Mouse (Mus musculus) c-Kit-negative CD71-positive TER-119-positive erythroid progenitor cells, embryonic 14.5 days (primary cell): ENCODE data around the gene Gng4.
"Not testable (repeated sequence)": the region's sequence is repeated elsewhere in the genome, so short reads cannot be mapped to it uniquely, and the experiment has no call there.

Experiments
- DNase-seq: peaks from one replicate; pipeline ENCODE4 v3.0.0-alpha.2; 2013; ENCODE audit warnings: low read depth, low spot score

Gng4 gene

GRCm38 (mm10) chr13:13783894-13784419 lies at the start of gene Gng4:
TSS of gene Gng4 (plus strand) at chr13:13784059.
- no peak for DNase-seq

DNA sequence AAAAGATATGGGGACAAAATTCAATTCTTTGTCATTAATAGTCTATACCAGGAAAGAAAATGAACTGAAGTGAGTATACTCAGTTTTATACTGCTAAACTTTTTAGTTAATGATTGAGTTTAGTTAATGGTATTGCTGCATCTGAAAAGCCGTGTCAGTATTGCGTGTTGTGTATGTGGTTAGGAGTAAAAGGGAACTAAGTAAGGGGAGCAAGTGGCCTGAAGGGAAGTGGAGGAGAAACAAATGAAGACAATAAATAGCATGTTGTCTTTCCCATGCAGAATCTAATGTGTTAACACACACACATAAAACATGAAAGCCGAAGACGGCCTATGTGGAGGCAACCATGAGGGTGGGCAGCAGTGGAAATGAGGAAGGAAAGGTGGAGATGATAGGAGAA lies 44.6 kb upstream of the Gng4 start:
- no peak for DNase-seq

DNA sequence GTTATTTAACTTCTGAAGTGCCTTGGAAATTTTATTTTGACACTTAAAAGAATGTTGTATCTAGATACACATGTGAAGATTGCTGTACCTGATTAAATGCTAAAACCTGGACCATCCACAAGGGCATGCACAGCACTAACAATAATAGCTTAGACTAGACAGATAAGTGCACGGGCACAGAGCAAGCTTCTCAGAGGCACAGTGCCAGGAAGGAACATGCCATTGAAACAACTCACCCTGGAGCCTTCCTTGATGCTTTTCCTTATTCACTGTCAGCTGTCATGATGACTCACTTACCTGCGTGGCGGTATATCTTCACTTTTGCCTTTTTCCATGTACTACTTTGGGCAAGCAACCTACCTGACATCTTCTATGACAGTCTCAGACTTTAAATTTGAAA lies 37.9 kb upstream of the Gng4 start:
- no peak for DNase-seq

DNA sequence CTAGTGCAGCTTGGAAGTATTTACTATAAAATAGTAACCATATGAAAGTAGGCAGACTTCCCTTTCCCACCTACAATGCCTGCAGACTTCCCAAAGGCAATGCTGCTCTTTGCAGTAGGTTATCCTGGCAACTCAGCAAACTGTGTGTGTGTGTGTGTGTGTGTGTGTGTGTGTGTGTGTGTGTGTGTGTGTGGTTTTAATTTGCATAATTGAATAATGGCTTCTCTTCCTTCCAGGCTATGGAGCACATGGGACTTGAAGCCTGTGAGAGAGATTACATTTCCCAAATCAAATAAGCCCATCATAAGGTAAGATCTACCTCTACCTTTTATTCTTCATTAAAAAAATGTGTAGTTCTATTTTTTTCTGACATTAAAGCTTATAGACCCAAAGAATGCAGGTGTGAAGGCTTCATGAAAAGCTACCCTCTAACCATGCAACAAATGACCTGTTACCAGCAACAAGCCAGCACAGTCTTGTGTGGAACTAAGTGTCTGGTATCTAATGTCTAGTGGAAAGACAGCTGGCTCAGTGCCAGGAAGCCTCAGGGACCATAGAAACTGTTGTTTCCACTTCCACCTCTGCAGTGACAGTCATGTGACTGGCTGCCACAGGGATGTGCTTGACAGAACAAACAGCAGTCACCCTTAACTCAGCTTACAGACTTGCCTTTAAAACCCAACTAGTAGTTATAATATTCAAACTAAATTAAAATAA lies 7.9 kb upstream of the Gng4 start:
- no peak for DNase-seq

- DNase-seq = no peak
Measured at GRCm38 (mm10) chr13:13777052-13777451, 6.8 kb upstream of the Gng4 start.

GRCm38 (mm10) chr13:13777696-13778095 lies 6.2 kb upstream of the Gng4 start:
- no peak for DNase-seq

DNA sequence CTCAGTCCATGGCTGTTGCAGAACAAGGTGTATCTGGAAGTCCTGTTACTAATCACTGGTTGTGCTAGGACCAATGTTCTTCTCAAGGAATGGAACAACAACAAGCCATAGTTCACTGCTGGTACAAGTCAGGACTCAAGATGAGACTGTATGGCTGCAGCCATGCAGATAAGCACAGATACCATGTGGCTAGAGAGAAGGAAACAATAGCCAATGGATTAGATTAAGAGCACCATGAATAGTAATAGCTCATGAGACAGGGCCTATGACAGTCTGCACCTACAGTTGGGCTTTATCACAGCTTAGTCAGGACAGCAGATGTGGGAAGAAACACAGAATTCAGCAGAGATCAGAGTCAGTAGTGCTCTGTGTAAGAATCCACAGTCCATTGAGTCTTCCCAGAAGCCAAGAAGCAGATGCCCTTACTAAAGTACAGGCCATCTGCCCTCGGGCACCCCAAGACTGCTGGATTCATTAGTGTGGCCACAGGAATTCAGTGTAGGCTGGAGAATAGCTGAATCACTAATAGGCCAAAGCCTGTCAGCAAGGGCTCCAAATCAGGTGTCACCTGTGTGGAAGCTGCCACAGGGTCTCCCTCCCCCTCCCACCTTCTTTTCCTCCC lies 4.9 kb upstream of the Gng4 start:
- no peak for DNase-seq

GRCm38 (mm10) chr13:13780271-13780670 lies 3.6 kb upstream of the Gng4 start:
- DNase-seq = no peak

DNA sequence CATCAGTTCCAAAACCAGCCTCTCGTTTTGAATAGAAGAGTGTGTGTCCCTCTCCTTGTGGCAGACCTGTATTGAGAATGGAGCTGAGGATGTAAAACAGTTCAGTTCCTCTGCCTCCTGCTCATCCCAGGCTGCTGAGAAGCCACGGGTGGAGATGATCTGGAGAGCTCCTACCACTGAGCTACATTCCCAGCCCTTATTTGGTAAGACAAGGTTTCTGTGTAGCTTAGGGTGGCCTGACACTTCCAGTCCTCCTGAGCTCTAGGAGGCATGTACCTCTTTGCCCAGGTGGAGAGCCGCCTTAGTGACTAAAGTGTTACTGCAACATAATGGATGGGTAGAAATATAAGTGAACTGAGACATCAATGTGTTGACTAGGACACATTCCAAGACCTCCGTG lies 2.8 kb upstream of the Gng4 start:
- no peak for DNase-seq

DNA sequence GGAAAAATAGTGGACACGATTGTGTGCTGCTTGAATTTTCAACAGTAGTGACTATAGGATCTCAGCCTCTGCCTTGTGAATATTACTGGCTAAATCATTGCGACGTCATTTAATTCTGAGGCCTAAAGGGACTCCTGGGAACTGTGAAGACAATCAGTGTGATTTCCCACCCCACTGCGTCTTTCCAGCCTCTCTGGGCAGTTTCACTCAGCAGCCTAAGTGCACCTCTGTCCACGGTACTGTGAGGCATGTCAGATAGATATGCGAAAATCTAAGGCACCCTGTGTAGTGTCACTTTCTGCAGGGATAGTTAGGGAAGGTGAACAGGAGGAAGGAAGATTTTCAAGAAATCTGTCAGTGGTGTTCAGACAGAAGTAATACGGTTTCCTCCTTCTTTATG lies 563 bp upstream of the Gng4 start:
- no peak for DNase-seq

DNA sequence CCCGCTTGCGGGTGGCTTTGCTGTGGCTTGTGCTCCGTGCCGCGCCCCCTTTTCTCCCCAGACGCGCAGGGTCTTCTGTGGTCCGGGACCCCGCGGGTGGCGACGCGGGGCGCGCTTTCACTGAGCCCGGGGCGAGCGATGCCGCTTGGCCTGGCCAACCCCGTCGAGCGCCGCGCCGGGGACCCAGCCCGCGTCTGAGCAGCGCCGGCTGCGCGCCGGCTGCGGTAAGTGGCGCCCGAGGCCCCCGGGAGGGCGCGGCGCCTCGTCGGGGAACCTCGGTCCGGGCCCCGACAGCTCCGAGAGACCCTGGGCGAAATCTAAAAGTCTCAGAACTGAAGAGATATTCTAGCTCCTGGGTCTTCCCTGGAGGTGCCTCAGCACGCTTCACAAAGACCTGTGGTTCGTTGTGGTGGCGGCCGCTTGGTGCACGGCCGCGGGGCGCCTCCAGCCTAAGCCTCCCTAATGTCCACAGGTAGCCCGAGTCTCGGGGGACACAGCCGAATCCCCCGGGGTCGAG lies 619 bp downstream of the Gng4 start:
- no peak for DNase-seq

- no peak for DNase-seq
Measured at GRCm38 (mm10) chr13:13784981-13785783, 1.3 kb downstream of the Gng4 start.

GRCm38 (mm10) chr13:13786971-13787370 lies 3.1 kb downstream of the Gng4 start:
- DNase-seq = no peak

DNA sequence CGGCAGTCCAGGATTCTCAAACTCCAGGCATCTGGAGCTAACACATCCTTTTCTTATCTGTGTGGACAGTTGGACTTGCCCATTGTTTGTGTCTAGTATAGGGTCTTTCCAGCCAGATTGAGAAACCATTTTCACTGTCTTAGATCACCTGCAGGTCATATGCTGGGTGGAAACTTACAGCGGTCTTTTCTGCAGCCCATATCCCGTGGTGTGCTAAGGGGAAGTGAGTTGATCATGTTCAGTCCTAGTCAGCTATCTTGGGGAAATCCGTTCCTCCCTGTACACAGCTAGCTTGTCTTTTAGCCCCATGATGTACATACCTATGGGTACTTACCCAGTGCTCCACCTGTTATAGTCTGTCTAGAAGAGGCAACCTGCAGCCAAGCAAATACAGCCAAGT lies 4.2 kb downstream of the Gng4 start:
- no peak for DNase-seq

DNA sequence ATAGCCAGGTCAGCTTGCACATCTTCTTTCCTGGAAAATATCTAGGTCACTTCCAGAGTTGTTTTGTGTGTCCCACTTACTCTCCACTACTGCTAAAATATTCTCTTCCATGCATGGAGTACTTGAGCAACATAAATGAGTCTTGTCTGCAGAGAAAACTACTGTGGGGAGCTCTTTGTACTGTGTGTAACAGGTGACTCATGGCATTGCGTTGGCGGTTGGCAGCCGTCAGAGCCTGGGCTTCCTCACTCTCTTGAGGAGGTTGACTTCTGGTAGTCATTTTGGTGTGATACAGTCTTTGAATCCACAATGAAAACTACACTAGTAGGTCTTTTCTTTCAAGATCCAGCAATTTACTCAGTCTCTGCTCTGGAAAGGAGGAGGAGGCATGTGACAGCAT lies 8.1 kb downstream of the Gng4 start:
- DNase-seq = no peak

GRCm38 (mm10) chr13:13795166-13795832 lies 11.4 kb downstream of the Gng4 start:
- DNase-seq = no peak

GRCm38 (mm10) chr13:13796082-13796481 lies 12.2 kb downstream of the Gng4 start:
- DNase-seq = no peak

DNA sequence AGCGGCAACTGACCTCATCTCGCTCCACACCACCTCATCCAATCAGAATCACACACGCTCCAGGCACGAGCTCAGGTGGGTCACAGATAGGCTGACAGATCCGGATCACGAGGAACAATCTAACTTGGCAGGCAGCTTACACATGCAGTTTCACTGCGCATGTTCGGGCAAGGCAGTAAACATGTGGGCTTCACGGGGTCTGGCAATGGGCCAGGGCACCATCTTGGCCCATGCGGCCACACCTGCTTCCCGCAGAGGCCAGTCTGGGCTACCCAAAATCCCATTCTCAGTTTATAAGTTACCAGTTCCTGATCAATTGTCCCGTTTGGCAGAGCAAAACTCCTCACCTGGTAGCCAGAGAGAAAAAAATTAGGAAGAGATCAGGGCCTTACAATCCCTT lies 14.0 kb downstream of the Gng4 start:
- DNase-seq = not testable (repeated sequence)

DNA sequence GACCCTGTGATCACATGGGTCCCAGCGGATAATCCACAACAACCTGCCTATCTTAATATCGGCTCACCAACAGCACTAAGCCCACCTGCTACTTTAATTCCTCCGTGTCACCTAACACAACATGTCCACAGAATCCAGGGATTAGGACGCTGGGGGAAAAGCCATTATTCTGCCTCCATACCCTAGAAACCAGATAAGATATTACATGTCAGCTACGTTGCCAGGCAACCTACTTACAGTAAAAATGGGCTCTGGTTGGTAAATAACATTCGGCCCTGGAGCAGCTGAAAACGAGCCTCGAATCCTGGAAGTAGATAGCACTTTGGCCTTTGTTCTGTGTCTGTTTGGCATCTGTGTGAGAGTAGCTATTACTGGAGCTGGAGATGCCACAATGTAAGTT lies 14.9 kb downstream of the Gng4 start:
- DNase-seq = no peak

GRCm38 (mm10) chr13:13808337-13809132 lies 24.7 kb downstream of the Gng4 start:
- DNase-seq = no peak

DNA sequence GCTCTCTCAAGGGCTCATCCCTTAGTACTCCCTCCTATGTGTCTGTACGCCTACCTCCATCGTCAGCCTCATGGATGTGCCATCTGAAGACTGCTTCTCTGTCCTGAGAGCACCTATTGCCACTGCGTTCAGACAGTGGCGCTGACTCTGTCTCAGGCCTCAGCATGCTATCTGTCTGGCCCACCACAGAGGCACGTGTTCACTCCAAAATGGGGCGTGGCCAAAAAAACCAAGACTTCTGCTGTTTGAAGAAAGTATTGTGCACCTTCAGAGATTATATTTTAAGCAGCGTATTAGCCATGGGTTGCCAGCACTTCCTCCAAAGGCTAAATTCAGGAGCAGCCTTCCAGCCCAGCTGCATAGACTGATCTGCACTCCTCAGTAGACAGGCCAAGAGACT lies 27.0 kb downstream of the Gng4 start:
- DNase-seq = no peak
